ENCODE assay signal across 20 mouse cellular contexts in the genomic region with DNA sequence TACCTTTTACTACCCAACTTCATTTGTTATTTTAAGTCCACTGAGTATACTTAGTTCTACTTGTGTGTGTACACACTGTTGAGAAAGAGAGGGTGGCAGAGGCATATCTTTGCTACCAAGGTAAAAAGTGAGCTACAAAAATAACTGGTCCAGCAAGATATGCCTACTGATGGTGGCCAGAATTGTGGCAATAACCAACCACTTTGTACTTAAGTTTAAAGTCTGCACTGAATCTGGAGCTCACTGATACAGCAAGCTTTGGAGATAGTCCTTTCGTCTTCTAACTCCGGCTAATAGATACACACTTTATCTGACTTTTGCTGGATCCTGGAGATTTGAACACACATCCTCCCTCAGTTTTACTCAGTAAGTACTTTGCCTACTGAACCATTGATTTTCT.
DNase-seq lines count a peak whose midpoint lies in the region; ATAC-seq lines count a peak whose summit lies in the region.
"Had no signal": no experiment of that assay in that cellular context is flagged by ENCODE, and none has a peak within 500 bp of the region (broad histone marks: within the 10 kb centered on the region; RNA-seq: fewer than 3 reads in every experiment).

No protein-coding gene starts in this region.

- no peak overlapping the region for H3K4me2 ChIP-seq in liver, embryonic 15.5 days
- H3K4me2 ChIP-seq: embryonic facial prominence, embryonic 15.5 days; forebrain, embryonic 12.5 days; hindbrain, embryonic 12.5 days had no signal

- peak; percentile 14 for DNase-seq in c-Kit-positive CD71-positive TER-119-negative erythroid progenitor cells, embryonic 14.5 days (ENCODE audit: low read depth)
- no peak for DNase-seq in thymus, postnatal 36 days
- no peak for DNase-seq in urinary bladder, postnatal 36 days (ENCODE audit: low spot score in 2 of 2)
- no peak for DNase-seq in thymus, postnatal 14 days
- DNase-seq: adrenal gland, postnatal 10 days; cerebellum, adult 2 months; cerebellum, postnatal 10 days; embryo, embryonic 11 days; gastrocnemius, postnatal 10 days; heart, adult 18-20 months; heart, postnatal 10 days; heart, postnatal 4 days had no signal

- ATAC-seq in erythroblast, adult 5-6 weeks (replicated peaks; ENCODE audit: low FRiP score, poor library complexity, severe bottlenecking): 0 out of 2 replicates have a peak, but pooled peaks have one; percentile 20
- ATAC-seq in liver, embryonic 15.5 days (ENCODE audit: insufficient read depth): peak; percentile 73
- ATAC-seq: forebrain, embryonic 16.5 days had no signal

- no peak overlapping the region for H3K27ac ChIP-seq in liver, embryonic 15.5 days (replicated peaks)
- H3K27ac ChIP-seq: embryonic facial prominence, embryonic 15.5 days; forebrain, embryonic 12.5 days; heart, embryonic 10.5 days; hindbrain, embryonic 12.5 days had no signal

- H3K9ac ChIP-seq in liver, embryonic 15.5 days: no peak overlapping the region
- H3K9ac ChIP-seq: embryonic facial prominence, embryonic 15.5 days; forebrain, embryonic 12.5 days; hindbrain, embryonic 12.5 days had no signal

- H3K27me3 ChIP-seq in liver, embryonic 15.5 days: no peaks in the 10 kb centered on the region
- H3K27me3 ChIP-seq: embryonic facial prominence, embryonic 15.5 days; forebrain, embryonic 12.5 days; hindbrain, embryonic 12.5 days had no signal

- no peak overlapping the region for H3K4me3 ChIP-seq in liver, embryonic 15.5 days (replicated peaks)
- H3K4me3 ChIP-seq: embryonic facial prominence, embryonic 15.5 days; forebrain, embryonic 12.5 days; heart, embryonic 10.5 days; hindbrain, embryonic 12.5 days had no signal

- no peaks in the 10 kb centered on the region for H3K36me3 ChIP-seq in liver, embryonic 15.5 days (replicated peaks)

- H3K4me1 ChIP-seq in liver, embryonic 15.5 days (replicated peaks): peaks cover 3% of the 10 kb centered on the region; the same call in 1 of the 2 replicates
- H3K4me1 ChIP-seq: embryonic facial prominence, embryonic 15.5 days; forebrain, embryonic 12.5 days; heart, embryonic 10.5 days; hindbrain, embryonic 12.5 days had no signal

- no peaks in the 10 kb centered on the region for H3K9me3 ChIP-seq in liver, embryonic 15.5 days (replicated peaks)
- H3K9me3 ChIP-seq: embryonic facial prominence, embryonic 15.5 days; forebrain, embryonic 12.5 days; G1E; heart, embryonic 10.5 days; hindbrain, embryonic 12.5 days had no signal

- WGBS in liver, embryonic 15.5 days (ENCODE audit: insufficient replicate concordance): 27% methylated on average over 2 of the region's 2 CpGs
